Mouse (Mus musculus): Measurements from ENCODE around the gene Inha.

Gene Inha

GRCm38 (mm10) chr1:75490785-75491551 is 15.9 kb upstream of the Inha start:
- no peak for DNase-seq

- no peak for DNase-seq
Measured at GRCm38 (mm10) chr1:75492579-75493170, 14.2 kb upstream of the Inha start.

DNA sequence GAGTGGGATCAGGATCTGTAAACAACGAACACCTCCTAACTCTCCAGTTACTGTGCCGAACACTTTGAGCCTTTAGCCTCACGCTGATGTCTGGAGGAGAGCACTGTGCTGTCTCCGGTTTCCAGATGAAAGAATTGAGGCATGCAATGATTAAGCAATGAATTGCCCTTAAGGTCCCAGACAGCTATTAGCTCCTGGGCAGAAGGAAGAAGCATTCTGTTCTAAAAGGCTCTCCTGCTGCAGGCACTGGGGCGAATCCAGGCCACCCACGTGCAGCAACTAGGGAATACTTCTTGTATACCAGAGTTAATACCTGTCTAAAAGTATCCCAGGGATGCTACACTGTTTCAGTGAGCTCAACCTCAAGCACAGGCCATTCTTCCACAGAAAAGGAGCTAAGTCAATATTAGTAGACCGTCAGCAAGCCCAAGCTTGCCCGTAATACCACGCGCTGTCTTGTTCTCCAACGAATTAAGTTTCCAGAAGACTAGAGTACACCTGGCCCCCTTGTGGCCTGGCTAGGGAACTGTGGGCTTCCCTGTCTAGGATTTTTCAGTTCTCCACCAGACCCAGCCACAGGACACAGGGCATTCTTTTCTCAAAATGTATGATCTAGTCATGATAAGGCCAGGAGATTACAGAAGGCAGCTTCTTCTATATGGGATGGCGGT is 11.9 kb upstream of the Inha start:
- DNase-seq, result no peak

- no peak for DNase-seq
Measured at GRCm38 (mm10) chr1:75498897-75499296, 8.0 kb upstream of the Inha start.

GRCm38 (mm10) chr1:75499441-75499840 is 7.4 kb upstream of the Inha start:
- no peak for DNase-seq

DNA sequence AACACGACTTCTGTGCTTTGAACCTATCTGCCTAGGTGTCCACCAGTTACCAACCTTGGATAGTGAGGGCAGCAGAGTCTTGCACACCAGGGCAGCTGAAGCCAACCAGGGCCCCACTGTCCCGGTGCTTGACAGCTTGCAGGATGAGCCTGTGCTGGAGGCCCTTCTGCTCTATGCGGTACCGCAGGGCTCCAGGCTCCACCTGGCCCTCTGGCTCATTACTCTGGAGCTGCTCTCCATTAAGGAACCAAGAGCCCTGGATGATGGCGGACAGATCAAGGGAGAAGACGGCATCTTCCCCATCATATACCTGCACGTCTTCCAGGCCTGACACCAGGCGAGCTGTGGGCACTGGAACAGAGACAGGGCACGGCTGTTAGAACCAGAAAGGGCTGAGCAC is 5.0 kb upstream of the Inha start:
- no peak for DNase-seq

DNA sequence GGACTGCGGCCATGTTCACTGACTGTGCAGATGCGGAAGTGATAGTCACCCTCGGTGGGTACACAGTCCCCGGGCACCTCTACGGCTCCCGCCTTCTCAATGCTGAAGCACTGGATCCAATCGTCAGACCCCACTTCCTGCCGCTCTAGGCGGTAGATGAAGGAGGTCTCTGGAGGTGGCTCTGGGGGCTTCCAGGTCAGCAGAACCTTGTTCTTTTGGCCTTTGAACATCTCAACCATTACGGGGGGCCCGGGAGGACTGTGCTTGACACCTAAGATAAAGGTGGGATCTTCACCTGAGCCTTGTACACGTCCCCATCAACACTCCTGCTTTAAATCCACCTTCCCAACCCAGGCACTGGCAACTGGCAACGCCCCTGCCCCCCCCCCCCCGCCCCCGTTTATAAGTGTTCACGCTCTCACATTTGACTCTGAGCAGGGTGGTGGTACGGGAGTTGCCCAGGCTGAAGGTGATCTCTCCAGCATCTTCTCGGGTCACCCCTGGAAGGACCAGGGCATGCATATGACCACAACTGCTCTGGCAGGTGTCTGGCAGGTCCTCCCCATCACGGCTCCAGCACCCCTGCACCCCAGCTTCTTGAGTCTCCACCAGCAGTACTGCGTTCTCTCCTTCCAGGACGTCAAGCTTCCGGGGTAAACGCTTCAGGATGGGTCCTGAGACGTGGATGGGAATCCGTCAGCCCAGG is 3.8 kb upstream of the Inha start:
- DNase-seq, result no peak

- no peak for DNase-seq
Measured at GRCm38 (mm10) chr1:75503651-75503980, 3.3 kb upstream of the Inha start.

- DNase-seq, result no peak
Measured at GRCm38 (mm10) chr1:75504256-75505045, 2.4 kb upstream of the Inha start.

DNA sequence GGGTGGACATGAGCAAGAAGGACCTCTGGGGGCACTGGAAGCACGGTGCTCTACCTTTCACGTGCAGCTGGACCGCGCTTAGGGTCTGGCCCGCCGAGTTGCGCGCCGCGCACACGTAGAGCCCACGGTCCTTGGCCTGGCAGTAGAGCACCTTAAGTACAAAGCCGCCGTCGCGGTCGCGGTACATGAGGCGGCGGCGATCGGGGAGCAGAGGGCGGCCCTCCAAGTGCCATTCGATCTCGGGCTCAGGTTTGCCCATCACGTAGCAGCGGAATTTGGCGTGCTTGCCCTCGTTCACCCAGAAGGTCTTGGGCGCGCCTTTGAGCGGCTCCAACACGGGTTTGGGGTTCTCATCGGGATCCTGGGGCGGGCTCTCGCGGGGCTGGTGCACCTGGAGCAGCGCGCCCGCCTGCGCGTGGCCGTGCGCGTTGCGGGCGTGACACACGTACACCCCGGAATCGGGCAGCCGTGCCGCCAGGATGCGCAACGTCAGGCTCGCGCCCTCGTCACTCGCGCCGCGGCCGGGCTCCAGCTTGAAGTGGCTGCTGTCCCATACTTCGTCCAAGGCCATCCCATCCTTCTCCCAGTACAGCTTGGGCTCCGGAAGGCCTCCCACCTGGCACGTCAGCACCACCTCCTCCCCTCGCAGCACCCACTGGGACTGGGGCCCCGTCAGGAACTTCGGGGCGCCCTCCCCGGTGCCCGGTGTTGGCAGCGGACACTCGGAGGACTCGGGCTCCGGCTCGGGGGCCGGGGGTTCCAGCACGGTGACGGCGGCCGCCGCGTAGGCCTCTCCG is 1.5 kb upstream of the Inha start:
- peak; percentile 48 to 66 for DNase-seq

DNA sequence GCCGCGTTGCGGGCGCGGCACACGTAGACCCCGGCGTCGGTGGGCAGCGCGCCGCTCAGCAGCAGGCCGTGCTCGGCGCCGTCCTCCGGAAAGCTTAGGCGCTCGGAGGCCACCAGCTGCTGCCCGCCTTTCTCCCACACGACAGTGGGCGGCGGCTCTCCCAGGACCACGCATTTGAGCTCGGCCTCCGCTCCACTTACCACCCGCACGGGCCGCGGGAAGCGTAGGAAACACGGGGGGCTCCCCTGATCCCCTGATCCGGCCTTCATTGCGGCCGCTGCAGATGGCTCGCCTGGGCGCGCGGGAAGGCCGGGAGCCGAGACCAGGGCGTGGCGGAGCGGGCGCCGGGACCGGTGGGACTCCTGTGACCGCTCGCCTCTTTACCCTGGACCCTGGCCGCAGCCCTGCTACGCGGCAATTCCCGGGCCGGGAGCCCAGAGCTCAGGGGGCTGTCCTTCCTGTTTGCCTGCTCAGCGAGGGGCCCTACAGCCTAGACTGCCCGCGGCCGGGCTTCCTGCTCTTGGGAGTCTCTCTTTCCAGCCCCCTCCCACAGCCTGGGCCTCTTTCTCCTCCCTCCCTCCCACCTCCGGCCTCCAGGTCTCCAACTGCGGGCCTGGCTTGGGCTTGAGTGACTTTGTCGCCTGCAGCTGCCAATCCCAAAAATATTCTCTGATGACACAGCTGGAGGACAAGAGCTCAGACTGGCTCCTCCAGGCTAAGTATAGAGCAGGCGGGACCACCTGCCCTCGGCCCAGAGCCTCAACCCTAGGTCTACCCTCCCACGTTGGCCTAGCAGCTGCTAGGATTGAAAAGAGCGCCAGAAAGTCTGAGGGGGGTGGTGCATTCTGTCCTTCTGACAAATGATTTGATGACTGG is 683 bp upstream of the Inha start, which contains the start of gene Obsl1:
Obsl1 (minus strand) TSS at position 497 of the 876 bp plus-strand sequence.
- peak; percentile 18 to 44 for DNase-seq

GRCm38 (mm10) chr1:75509586-75509985 is 2.7 kb downstream of the Inha start:
- no peak for DNase-seq

DNA sequence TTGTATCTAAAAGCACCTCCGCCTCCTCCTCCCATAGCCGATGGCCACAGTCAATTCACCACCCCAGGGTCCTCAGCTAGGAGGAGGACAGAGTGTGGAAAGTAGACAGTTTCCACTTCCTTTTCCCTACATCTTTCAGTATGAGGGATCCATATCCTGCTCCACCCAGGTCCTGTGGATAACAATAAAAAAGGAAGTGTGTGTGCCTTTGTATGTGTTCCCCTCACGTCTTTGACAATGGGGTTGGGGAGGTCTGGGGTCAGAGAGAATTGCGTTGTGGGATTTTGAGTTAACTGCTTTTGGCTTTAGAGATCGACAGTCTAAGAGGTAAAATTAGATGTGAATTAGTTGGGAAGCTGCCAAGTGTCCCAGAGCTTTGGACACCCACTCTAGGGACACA is 3.3 kb downstream of the Inha start:
- no peak for DNase-seq

DNA sequence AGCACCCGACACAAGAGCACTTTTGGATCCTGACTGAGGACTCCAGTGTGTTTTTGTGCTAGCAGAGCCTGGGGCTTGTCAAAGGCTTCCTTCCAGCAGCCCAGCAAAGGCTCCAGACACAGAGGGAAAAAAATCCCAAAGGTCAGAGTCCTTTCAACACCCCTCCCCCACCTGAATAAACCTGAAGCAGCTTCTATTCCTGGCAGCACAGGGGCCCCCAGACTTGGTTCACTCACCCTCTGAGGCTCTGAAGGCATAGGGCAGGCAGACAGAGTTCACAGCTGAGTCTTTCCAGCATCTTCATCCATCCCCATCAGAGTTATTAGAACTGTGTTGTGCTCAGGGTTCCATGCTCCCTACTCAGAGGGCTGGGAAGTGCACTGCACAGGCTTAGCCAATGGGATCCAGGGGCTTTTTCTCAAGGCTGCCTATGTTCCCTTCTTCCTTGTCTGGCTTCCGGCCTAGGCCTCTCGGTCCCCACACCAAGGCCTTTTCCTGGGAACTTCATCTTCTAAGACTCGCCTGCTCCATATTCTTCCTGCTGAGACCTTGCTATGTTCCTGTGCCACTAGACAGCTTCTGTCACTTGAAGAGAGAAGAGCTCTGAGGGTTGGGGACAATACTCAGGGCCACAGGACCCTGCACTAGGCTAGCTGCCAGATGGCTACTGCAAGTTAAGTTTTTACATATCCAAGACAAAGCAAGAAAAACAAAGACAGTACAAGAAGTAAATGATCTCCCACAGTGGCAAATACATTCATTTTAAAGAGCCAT is 4.7 kb downstream of the Inha start:
- no peak for DNase-seq

- no peak for DNase-seq
Measured at GRCm38 (mm10) chr1:75512550-75512949, 5.7 kb downstream of the Inha start.

GRCm38 (mm10) chr1:75516703-75517380 is 10.0 kb downstream of the Inha start:
- DNase-seq, result no peak

GRCm38 (mm10) chr1:75517984-75518383 is 11.1 kb downstream of the Inha start:
- DNase-seq, result no peak

GRCm38 (mm10) chr1:75518427-75518826 is 11.6 kb downstream of the Inha start:
- no peak for DNase-seq

- no peak for DNase-seq
Measured at GRCm38 (mm10) chr1:75519576-75519975, 12.7 kb downstream of the Inha start.

All from thymus, postnatal 36 days (tissue).